Mouse (Mus musculus) hindbrain, embryonic 11.5 days (tissue): ENCODE results near the gene Gm20388. TPM values are rescaled to one million over a fixed set of nuclear protein-coding genes. Genes with fewer than 3 reads are reported as not detected.

Source experiments
- ATAC-seq: fragments of 200-750 bp; cut with Nextera tagmentation; 2 replicates; pipeline ENCODE4 v1.8.0; 2017; ENCODE audit warnings: mild to moderate bottlenecking, moderate TSS enrichment, moderate library complexity; ENCODE audit not compliant: low FRiP score
- DNase-seq: peaks from one replicate; pipeline ENCODE4 v3.0.0-alpha.2; 2015; ENCODE audit warnings: low spot score
- H3K27ac ChIP-seq: fragments of 300-500 bp; sonication (generic); 2 replicates; pipeline ENCODE4 v1.5.1; 2014; ENCODE audit warnings: mild to moderate bottlenecking, low read depth, low read length
- H3K27me3 ChIP-seq: fragments of 300-500 bp; sonication (generic); 2 replicates; pipeline ENCODE4 v1.6.1; 2014; ENCODE audit warnings: mild to moderate bottlenecking, low read length, moderate library complexity, mixed read lengths; ENCODE audit not compliant: control insufficient read depth, insufficient read depth
- H3K36me3 ChIP-seq: fragments of 300-500 bp; sonication (generic); 2 replicates; pipeline ENCODE4 v1.6.1; 2014; ENCODE audit warnings: mild to moderate bottlenecking, low read length, moderate library complexity, mixed read lengths; ENCODE audit not compliant: control insufficient read depth, insufficient read depth
- H3K4me1 ChIP-seq: fragments of 300-500 bp; sonication (generic); replicated peaks from 2 replicates; pipeline ENCODE4 v1.6.1; 2014; ENCODE audit warnings: low read length, mixed read lengths; ENCODE audit not compliant: control insufficient read depth, insufficient read depth
- H3K4me2 ChIP-seq: fragments of 300-500 bp; sonication (generic); replicated peaks from 2 replicates; pipeline ENCODE4 v1.6.1; 2014; ENCODE audit warnings: mild to moderate bottlenecking, low read depth, low read length
- H3K4me3 ChIP-seq: fragments of 300-500 bp; sonication (generic); 2 replicates; pipeline ENCODE4 v1.5.1; 2014; ENCODE audit warnings: low read depth, low read length
- H3K9ac ChIP-seq: fragments of 300-500 bp; sonication (generic); 2 replicates; pipeline ENCODE4 v1.6.1; 2014; ENCODE audit warnings: low read depth, low read length
- H3K9me3 ChIP-seq: fragments of 300-500 bp; sonication (generic); 2 replicates; pipeline ENCODE4 v1.6.1; 2016; ENCODE audit warnings: low read length; ENCODE audit not compliant: control insufficient read depth
- WGBS: fragments of 180-500 bp; shearing (Covaris S2); extraction: QIAGEN DNeasy Blood & Tissue Kit; methylation state at CpG from one replicate; pipeline ENCODE4 v1.1.7; 2014; 5-methylcytosine and 5-hydroxymethylcytosine counted together
- polyA plus RNA-seq: library from polyadenylated mRNA; unstranded; fragments of >200 nt; fragmentation: Nextera tagmentation; extraction: Ambion mirVana; gene quantifications from 2 replicates; pipeline ENCODE4 v1.2.1, GENCODE M21; 2014

Gm20388 gene
- polyA plus RNA-seq, 1 experiment from 2014 or later, result 11.8 TPM

DNA sequence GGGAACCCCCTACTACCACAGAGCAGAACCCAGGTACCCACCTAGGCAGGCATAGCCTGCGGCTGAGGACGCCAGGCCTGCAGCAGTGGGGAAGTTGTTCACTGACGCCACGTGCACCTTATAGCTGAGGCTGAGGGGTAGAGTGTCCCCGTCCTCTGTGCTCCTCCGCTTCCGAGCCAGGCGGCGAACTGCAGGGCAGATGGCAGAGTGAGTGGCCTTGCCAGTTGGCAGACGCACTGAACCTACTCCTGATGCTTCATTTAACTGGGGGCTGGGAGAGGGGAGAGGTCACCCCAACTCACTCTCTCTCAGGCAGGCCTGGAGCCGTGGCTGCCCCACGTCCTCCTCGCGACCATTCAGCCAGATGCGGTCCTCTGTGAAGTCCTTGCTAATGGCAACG, 2528.7 kb downstream of the Gm20388 start:
- DNase-seq (no peak), ATAC-seq (no peak)
- no peak overlapping the region for H3K9ac ChIP-seq
- 94% methylated on average over 16 of the region's 16 CpGs for WGBS
- no peak overlapping the region for H3K4me3 ChIP-seq
- no peaks in the 10 kb centered on the region for H3K27me3 ChIP-seq
- H3K9me3 ChIP-seq, result no peaks in the 10 kb centered on the region
- no peak overlapping the region for H3K27ac ChIP-seq
- 0 out of 2 replicates have a peak, but pooled peaks cover 9% of the 10 kb centered on the region for H3K36me3 ChIP-seq
- H3K4me1 ChIP-seq, result peaks cover 4% of the 10 kb centered on the region
- H3K4me2 ChIP-seq, result no peak overlapping the region

DNA sequence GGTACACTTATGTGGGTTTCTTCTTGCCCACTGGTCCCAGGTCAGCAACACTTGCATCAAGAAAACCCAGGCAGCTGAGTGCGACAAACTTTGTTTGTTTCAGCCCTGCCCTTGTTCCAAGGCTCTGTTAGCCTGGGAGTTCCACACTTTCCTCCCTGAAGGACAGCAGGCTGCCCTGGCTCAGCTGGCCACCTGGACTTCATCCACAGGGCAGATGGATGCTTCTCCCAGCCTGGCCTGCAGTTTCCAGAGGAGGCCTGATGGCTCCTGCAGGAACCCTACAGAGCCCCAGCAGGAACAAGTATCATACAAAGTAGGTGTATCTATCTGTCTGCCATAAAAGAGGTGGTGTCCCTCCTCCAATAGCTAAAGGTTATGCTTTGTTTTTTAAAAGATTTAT, 2530.7 kb downstream of the Gm20388 start:
- ATAC-seq, result no peak
- Histone ChIP-seq H3K4me2 (no peak overlapping the region), H3K9ac (no peak overlapping the region), H3K27me3 (no peaks in the 10 kb centered on the region), H3K36me3 (0 out of 2 replicates have a peak, but pooled peaks cover 2% of the 10 kb centered on the region), H3K9me3 (no peaks in the 10 kb centered on the region), H3K4me3 (no peak overlapping the region), H3K27ac (no peak overlapping the region), H3K4me1 (peaks cover 4% of the 10 kb centered on the region)
- WGBS, result 100% methylated on average over 1 of the region's 1 CpGs
- no peak for DNase-seq

DNA sequence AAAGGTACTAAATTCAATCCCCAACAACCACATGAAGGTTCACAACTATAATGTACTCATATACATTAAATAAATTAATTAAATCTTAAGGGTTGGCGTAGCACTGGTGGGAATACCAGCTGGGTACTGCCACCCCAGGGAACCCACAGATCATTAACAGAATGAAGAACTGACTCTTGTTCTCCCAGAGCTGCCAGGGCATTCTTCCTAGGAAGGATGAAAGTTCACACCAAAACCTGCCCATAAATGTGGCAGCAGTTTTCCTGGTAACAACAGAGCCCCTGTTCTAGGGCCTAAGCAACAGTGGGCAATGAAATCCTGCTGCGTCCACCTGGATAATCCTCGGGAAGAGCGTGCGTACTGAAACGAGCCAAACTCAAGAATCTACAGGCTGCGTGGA, 2531.7 kb downstream of the Gm20388 start:
- DNase-seq (no peak), ATAC-seq (no peak)
- Histone ChIP-seq H3K36me3 (no peaks in the 10 kb centered on the region), H3K27ac (peak overlapping the region; percentile 68), H3K9me3 (no peaks in the 10 kb centered on the region), H3K4me3 (peak overlapping the region; percentile 48), H3K4me2 (peak overlapping the region; percentile 53), H3K9ac (peak overlapping the region; percentile 60; the same call in 1 of the 2 replicates), H3K27me3 (no peaks in the 10 kb centered on the region), H3K4me1 (peaks cover 4% of the 10 kb centered on the region)
- WGBS, result 28% methylated on average over 7 of the region's 7 CpGs

DNA sequence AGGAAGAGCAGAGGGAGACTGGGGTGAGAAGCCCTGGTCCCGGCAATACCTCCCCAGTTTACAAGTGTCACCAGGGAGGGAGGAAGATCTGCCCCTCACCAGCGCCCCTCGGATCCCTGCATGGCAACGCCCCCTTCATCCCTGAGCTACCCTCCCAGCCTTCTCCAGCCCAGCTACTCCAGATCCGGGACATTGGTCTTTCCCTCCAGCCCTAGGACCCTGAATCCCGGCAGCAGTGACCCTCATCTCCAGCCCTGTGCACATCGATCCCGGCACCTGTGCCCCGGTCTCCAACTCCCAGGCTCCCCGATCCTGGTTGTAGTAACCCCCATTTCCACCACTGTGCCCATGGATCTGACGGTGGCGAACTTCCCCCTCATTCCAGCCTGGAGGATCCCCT, 2532.1 kb downstream of the Gm20388 start:
- Histone ChIP-seq H3K27ac (peak overlapping the region; percentile 68), H3K36me3 (no peaks in the 10 kb centered on the region), H3K9me3 (no peaks in the 10 kb centered on the region), H3K4me1 (peaks cover 4% of the 10 kb centered on the region), H3K27me3 (no peaks in the 10 kb centered on the region), H3K9ac (peak overlapping the region; percentile 60), H3K4me3 (peak overlapping the region; percentile 48), H3K4me2 (peak overlapping the region; percentile 53)
- 2% methylated on average over 11 of the region's 12 CpGs for WGBS
- DNase-seq, result no peak
- ATAC-seq, result peak; percentile 37

DNA sequence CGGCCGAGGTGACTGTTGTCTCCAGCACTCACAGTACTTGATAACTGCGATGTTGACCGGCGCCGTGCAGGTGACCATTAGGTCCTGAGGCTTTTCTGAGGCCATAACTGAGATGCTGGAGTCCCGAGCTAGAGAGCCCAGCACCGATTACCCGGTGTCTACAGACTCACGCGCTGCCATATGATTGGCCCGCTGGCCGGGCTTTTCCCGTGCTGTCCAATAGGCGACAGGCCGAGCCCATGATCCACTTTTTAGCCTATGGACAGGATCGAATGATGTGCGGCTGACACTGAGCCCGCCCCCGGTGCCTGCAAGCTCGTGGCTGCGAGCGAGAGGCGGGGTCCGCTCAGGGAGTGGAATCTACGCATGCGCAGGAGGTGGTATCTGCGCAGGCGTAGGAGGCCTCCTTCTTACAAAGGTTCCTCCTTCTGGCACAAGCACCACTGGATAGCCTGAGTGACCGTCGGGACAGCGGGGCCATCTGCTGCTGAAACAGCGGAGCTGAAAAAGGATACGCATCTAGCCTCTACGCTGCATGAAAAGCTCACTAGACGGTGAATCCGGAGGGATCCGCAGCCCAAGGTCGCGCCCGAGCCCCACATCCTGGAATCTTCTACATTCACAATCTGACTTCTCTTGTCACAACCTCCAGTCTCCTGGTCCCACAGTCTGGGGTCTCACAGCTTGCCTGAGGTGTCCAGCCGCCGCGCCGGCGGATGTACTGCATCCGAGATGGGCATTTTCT, 2532.8 kb downstream of the Gm20388 start, which contains the start of gene Mvd:
Gene Mvd, minus strand, starts transcription at position 161 of the 745 bp plus-strand sequence.
- DNase-seq, result peak; percentile 99
- peak; percentile 98 for ATAC-seq
- Histone ChIP-seq H3K27ac (peak within 1 kb of the TSS; percentile 91), H3K27me3 (no peaks in the 10 kb centered on the region), H3K4me1 (peaks cover 4% of the 10 kb centered on the region), H3K9me3 (no peaks in the 10 kb centered on the region), H3K36me3 (no peaks in the 10 kb centered on the region), H3K4me2 (peak within 1 kb of the TSS; percentile 53), H3K9ac (peak within 1 kb of the TSS; percentile 71), H3K4me3 (peak within 1 kb of the TSS; percentile 48)
- WGBS, result under 1% methylated on average over 47 of the region's 47 CpGs

DNA sequence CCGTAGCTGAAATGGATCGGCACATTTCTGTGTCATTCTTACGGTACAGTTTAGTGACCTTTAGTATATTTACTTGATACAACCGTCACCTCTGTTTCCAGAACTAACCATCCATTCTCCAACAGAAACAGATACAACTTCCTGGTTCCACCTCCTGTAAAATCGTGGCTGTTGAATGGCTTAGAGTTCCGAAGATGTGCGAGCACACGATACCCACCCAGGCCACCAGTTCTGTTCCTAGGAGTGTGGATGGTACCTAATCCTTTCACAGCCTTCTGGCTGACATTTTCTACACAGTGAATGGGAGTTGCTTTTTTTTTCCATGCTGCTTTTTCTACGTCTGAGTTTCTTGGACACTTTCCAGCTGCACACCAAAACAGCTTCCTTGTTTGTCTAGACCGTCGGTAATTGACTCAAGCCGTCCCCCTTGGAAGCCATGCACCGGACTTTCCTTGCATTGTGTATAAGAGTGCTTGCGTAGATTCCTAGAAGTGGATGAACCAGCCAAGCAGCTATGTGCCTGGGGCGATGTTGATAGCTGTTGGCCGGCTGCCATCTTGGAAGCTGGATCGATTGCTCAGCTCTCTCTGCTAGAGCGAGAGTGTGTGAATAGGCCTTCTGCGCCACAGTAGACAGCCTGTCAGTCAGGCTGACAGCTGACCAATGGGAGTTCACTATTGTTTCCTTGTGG, 2533.6 kb downstream of the Gm20388 start:
- Histone ChIP-seq H3K9me3 (no peaks in the 10 kb centered on the region), H3K9ac (peak overlapping the region; percentile 71), H3K4me2 (peak overlapping the region; percentile 53), H3K27me3 (no peaks in the 10 kb centered on the region), H3K4me3 (peak overlapping the region; percentile 48), H3K36me3 (no peaks in the 10 kb centered on the region), H3K4me1 (peaks cover 4% of the 10 kb centered on the region), H3K27ac (peak overlapping the region; percentile 91)
- peak; percentile 25; the same call in 1 of the 2 replicates for ATAC-seq
- peak; percentile 78 for DNase-seq
- 40% methylated on average over 19 of the region's 19 CpGs for WGBS

DNA sequence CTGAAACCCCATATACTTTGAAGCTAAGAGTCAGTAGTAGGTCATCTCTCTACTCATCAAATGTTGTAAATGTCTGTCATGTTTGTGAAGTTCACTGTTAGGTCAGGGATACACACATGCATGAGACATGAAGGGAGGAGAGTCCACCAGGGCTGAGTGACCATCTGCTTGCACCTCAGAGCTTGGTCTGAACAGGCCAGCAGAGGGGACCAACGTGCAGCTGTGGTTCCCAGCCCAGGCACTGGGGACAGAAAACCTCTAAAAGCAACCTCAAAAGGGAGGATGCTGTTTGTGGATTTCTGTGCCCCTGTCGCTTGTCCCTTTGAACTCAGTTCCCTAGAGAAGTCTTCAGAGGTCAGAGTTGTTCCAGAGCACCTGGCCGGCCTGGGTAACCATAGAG, 2534.6 kb downstream of the Gm20388 start:
- DNase-seq (no peak), ATAC-seq (no peak)
- no peak overlapping the region for H3K9ac ChIP-seq
- no peak overlapping the region for H3K4me3 ChIP-seq
- H3K27ac ChIP-seq, result no peak overlapping the region
- no peaks in the 10 kb centered on the region for H3K36me3 ChIP-seq
- no peak overlapping the region for H3K4me2 ChIP-seq
- H3K27me3 ChIP-seq, result no peaks in the 10 kb centered on the region
- peaks cover 4% of the 10 kb centered on the region for H3K4me1 ChIP-seq
- WGBS, result 73% methylated on average over 3 of the region's 3 CpGs
- no peaks in the 10 kb centered on the region for H3K9me3 ChIP-seq

DNA sequence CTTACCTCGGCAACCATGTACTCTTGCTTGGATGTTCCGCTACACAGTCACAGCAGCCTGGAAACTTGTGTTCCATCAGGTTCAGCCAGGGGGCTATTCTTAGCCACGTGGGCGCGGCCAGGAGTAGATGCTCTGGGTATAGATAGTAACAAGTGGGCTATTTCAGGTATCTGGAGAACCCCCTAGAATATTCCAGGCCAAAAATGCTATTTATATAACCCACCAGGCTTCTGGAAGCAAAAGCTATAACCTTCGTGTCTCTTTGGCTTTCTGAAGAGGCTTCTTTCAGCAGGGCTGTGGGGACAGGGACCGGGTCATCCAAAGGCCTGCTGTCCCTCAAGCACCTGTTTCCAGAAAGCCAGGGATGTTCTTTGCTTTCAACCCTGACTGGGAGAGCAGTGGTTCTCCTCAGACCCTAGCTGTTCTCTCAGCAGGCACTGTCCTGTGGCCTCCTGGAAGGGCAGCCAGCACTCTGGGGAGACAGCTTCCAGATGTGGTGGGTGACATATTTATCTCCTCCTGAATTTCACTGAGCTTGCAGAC, 2540.6 kb downstream of the Gm20388 start:
- Histone ChIP-seq H3K4me2 (no peak overlapping the region), H3K27me3 (no peaks in the 10 kb centered on the region), H3K9ac (no peak overlapping the region), H3K4me3 (no peak overlapping the region), H3K36me3 (no peaks in the 10 kb centered on the region), H3K27ac (no peak overlapping the region), H3K4me1 (no peaks in the 10 kb centered on the region), H3K9me3 (no peaks in the 10 kb centered on the region)
- no peak for DNase-seq
- WGBS, result 78% methylated on average over 7 of the region's 7 CpGs
- ATAC-seq, result no peak
